Mouse (Mus musculus) layer of hippocampus, adult 18-20 months (tissue): ENCODE measurements around the gene Tmc4. TPM values are rescaled to one million over a fixed set of nuclear protein-coding genes. Genes with fewer than 3 reads are reported as not detected.

Experiments used
- DNase-seq, 2 experiments: peaks; one replicate each; pipeline ENCODE4 v3.0.0; 2022; ENCODE audit warnings: low spot score in 2 of 2
- total RNA-seq, 2 experiments: library from RNA; stranded (reverse); gene quantifications; 2 replicates each; pipeline ENCODE4 v1.2.3; 2021

Tmc4 gene
- total RNA-seq, 2 experiments from 2014 or later = 5.6 to 6.2 TPM

- peak; percentile 95 to 99 for DNase-seq
Observed at GRCm38 (mm10) chr7:3692987-3693808, 15.8 kb upstream of the Tmc4 start, which contains the start of gene Mboat7. Mboat7 (minus strand) TSS chr7:3693523.

DNA sequence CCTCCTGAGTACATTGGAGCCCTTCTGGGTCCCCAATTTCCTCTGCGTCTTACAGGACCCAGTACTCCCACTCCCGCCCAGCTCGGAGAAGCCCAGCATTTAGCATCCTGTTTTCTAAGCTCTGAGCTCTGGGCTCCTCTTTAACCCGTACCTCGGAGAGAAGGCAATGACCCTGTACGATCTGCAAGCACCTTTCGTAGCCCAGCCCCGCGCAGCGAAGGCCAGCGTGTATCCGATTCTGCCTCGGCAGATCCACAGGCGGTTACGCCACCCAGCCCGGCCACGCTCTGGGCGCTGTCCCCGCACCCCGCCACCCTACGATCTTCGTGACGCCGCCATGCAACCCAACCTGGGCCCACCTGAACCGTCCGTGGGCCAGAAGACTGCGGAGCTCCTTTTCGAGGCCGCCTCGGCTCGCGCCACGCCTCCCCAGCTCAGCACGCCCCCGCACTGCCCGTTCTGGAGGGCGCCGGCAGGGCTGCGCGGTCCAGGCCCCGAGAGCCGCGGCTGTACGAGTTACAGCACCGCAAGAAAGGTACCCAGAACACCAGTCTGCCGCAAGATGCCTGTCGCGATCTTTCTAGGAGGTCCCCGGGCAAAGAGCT lies 15.1 kb upstream of the Tmc4 start, which contains the start of gene Tsen34:
TSS of gene Tsen34 (plus strand) at position 482 of the 605 bp plus-strand sequence.
- no peak for DNase-seq

- no peak for DNase-seq
Observed at GRCm38 (mm10) chr7:3691919-3692318, 14.6 kb upstream of the Tmc4 start.

DNA sequence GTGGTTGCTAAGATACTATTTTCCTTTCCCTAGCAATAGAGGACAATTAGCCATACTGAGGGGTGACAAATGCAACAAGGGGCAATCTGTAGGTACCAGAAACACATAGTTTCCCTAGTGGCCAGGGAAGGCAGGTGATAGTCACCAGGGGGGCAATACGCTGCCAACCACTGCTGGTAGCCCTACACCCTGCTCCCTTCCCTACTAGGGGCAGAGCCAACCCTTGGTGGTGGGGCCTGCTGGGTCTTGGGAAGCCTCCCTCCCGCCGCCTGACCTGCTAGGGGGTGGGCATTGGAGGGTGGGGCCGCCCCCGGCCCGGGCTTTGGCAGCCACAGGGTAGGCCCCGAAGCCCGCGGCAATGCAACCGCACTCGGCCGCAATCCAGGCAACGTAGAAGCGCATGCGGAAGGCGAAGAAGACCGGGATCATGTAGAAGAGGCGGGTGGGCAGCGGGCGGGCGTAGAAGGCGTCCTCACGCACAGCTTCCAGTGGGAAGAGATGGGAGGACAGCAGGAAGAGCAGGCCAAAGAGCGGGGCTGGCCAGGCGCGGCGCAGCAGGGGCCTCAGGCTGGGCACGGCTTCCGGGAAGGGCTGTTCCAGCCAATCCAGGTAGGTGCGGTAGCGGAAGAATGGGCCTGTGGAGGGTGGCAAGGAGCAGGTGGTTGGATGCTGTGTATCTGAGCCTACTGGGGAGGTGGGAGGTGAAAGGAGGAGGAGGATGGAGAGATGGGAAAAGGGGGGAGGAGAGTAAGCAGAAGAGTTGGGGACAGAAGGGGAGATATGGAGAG lies 8.2 kb upstream of the Tmc4 start:
- no peak for DNase-seq

GRCm38 (mm10) chr7:3684698-3685097 lies 7.3 kb upstream of the Tmc4 start:
- no peak for DNase-seq

DNA sequence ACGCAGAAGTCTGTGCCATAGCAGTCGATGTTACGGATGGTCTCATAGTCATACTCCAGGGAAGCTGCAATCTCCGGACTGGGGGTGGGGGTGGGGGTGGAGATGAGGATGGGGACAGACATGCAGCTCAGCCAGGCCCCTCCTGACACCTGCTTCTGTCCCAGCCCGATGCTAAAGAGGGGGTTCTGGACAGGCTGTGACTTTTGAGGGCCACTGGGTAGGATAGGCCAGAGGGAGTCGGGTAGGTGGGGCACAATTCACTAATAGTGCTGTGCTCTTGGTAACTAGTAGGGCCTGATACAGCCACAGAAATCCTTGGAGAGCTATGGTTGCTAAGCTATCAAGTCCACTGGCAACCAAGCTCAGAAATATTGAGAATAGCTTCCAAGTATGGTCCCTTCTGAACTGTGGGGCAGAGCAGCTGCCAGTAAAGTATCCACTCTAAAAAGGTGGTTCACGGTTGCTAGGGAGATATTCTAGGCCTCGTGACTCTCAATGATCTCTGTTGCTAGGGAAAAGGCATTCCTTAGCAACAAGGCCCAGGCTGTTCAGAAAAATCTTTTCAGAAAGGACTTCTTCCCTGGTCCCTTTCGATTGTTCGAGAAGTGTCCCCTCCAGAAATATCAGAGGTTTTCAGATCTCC lies 6.7 kb upstream of the Tmc4 start:
- DNase-seq = peak; percentile 22 to 58

DNA sequence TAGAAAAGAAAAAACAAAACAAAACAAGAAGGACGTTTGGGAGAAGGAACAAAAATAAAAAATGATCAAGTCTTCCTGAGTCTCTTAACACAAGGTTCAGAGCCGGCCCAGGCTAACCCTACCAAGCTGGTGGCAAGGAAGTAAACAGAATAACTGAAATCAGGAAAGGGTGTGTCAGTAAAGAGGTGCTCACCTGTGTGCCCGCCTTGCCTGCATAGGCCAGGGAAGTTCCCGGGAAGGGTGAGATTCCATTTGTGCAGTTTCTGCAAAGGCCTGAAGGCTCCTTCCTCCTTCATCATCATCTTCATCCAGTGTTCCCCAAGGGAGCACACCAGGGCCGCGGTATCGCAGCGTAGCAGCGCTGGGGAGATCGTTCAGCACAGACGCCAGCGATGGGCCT lies 982 bp downstream of the Tmc4 start:
- DNase-seq = no peak

- no peak for DNase-seq
Observed at GRCm38 (mm10) chr7:3675228-3675548, 2.2 kb downstream of the Tmc4 start.

DNA sequence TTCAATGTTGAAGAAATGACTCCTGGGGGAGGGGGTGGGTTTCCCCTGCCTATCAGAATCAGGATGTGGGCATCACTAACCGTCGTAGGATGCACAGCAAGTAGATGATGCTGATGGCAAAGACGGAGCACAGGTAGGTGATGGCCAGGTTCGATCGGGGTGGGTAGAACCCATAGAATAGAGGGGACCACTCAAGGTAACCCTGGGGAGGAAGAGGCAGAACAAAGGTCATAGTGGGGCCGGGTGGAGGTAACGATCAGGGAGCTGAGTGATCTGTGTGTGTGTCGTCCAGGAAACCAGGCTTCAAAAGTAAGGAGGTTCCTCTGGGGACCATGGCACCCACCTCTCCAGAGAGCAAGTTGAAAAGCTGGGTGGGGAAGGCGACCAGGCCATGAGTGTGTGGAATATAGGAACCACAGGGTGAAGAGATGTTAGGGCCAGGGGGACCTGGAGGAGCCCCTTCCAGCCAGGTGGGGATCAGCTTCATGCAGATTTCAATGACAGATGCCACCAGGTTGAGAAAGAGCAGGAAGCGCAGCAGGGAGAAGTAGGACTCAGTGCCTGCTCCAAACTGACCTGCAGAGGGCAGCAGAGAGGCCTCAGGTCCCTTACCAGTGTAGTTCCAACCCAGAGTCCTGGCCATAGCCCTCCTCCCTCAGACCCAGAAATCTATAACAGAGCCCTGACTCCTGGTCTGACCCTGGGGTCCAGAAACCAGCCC lies 2.7 kb downstream of the Tmc4 start:
- DNase-seq = peak; percentile 51 to 87

- DNase-seq = no peak
Observed at GRCm38 (mm10) chr7:3666921-3667391, 10.4 kb downstream of the Tmc4 start.

- DNase-seq = peak; percentile 97 to 98
Observed at GRCm38 (mm10) chr7:3665215-3666114, 11.9 kb downstream of the Tmc4 start, which contains the start of gene Leng1. Leng1 (minus strand) TSS chr7:3665840.

GRCm38 (mm10) chr7:3664524-3665214 lies 12.7 kb downstream of the Tmc4 start:
- no peak for DNase-seq

DNA sequence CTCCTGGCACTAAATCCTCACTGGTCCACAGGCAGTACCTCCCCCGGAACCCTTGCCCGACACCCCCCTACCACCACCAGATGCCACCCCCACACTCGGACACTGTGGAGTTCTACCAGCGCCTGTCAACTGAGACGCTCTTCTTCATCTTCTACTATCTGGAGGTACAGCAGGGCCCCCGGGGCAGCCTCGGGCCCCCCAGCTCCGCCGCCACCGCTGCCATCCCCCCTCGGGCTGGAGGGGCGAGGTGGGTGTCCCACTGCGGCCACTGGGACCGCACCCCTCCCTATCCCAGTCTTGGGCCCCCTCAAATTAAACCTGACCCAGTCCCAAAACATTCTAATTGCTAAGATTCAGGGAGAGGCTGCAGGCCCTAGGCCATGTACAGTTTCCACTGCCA lies 18.8 kb downstream of the Tmc4 start:
- no peak for DNase-seq

DNA sequence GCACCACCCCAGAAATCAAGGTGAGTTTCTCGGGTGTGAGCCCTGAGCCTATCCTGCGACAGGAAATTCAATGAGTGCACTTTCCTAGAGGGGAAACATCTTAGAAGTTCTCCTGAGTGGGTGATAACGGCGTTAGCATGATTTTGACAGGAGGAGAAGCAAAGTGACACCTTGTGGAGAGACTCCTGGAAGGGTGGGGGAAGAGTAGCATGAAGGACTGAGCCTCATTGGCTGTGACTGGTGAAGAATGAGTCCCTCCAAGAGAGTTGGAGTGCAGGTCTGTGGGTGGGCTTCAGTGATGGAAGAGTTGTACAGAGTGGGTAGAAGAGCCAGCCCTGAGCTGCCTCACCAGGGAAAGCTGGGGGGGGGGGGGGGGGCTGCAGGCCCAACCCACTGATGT lies 20.4 kb downstream of the Tmc4 start:
- no peak for DNase-seq

- DNase-seq = no peak
Observed at GRCm38 (mm10) chr7:3646641-3647040, 30.7 kb downstream of the Tmc4 start.

DNA sequence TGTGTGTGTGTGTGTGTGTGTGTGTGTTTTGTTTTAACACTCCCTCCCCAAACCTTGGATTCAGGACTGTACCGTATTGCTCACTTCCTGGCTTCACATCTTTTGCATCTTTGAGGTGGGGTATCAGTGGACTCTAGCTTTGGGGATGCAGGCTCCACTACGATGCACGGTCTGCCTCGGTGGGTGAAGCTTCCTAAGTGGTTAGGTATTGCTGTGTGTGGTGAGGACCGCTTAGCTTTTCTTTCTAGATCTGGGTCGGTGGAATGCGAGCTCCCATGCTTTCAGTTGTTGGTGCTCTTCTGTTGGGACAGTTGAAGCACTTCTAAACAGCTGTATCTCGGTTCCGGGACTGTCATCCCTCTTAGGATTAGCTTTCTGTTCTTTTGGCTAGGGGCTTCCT lies 31.2 kb downstream of the Tmc4 start:
- DNase-seq = no peak

DNA sequence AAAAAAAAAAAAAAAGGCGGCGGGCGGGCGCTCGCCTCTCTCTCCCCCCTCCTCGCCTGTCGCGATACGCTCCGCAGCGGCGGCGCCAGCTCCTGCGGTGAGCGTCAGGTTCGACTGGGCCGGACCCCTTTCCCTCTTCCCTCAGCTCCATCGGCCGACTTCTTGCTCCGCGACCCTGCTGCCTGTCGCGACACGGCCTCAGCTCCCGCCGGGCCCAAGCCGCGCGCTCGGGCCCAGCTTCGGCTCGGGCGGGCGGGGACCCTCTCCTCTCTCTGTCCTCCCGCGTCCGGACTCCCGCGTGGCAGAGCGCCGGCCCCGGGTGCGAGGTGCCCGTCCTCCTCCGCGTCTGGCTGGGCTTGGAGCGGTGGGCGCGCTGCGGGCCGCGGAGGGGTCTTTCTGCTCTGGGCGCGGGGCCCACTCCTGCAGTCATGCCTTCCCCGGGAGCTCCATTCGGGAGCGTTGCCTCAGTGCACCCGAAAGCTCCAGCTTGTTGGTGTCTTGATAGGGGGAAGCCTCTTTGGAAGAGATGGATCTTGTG lies 31.8 kb downstream of the Tmc4 start:
- no peak for DNase-seq

GRCm38 (mm10) chr7:3644672-3645487 lies 32.5 kb downstream of the Tmc4 start, which contains the start of gene Cnot3:
Cnot3 (plus strand) TSS chr7:3645268.
- DNase-seq = peak; percentile 99
